Mouse (Mus musculus): ENCODE measurements at regions not wholly inside any gene's neighbourhood (a gene's known extent, or its start where the extent isn't known, plus 50 kb on each side); places are given as distances from the start of the nearest gene placed in this dataset.

GRCm38 (mm10) chr14:76822766-76823325 is 213.7 kb upstream of the Ccdc122 start:
- DNase-seq (ENCODE audit: low spot score in 2 of 2), result no peak

DNA sequence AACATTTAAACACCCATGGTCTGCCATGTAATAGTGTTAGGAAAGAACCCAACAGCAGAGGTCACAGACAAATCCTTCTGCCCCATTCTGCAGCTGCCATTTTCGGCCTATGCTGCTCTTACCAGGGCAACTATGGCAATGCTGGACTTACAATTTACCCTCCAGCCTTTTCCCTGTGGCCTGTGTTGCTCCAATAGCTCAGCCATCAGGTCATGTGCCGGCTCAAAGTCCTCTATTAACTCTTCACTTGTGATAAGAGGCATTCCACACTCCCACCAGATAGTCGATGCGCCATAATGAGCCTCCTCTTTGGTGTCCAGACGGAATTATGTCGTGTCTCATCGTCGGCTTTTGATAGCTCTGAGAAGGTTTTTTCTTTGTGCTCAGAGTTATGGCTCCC is 214.7 kb upstream of the Ccdc122 start:
- no peak for DNase-seq (ENCODE audit: low spot score in 2 of 2)

DNA sequence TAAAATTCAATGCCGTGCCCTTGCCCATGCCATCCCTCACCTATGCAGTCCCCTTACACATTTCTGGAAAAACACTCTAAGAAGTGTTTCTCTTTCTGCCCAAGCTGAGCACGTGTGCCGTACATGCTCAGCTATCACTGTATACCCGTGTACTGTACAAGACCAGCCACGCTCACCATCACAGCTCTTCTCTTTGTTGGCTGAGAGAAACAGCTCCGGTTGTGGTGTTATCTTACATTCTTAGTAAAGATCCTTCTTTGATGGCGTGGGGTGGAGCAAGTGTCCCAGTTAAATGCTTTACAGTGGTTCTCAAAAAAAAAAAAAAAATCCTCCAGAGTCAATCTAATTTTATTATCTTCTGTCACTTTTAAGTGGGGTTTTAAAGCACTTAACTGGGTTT is 215.1 kb upstream of the Ccdc122 start:
- no peak for DNase-seq (ENCODE audit: low spot score in 2 of 2)

- DNase-seq (ENCODE audit: low spot score in 2 of 2), result no peak
Measured at GRCm38 (mm10) chr14:76820989-76821388, 215.6 kb upstream of the Ccdc122 start.

- peak in 1 of 2 experiments; percentile 40 for DNase-seq (ENCODE audit: low spot score in 2 of 2)
Measured at GRCm38 (mm10) chr14:76819690-76820089, 216.9 kb upstream of the Ccdc122 start.

DNA sequence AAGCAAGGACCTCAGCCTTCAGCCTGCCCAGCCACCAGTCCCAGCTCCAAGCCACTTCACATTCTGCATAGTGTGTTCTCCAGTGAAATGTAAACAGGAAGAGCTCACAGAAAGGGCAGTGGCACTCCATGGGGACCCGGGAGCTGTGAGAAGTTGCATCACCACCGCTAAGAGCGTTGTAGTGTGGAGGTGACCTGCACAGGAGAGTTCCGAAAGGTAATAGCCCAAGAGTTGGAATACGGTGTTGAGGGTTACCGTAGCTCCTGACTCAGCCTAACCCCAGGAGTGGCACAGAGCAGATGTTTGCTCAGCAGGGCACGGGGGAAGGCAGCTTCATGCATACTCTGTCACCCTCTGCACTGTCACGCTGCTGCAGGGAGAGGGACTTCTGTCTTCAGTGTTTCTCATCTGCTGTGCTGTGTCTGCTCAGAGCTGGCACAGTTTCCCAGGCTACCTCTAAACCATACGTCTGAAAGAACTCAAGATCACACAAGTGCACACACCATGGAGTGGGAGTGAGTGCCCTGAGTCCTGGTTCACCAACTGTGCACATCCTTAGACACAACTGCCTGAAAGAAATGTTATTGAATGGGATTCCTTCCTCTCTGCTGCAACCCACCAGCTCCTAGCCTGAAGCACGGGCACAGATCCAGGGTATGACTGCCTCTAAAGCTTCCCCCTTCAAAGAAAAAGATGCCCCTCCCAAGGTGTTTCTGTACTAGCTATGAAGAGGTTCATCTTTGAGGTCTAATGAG is 218.1 kb upstream of the Ccdc122 start:
- no peak for DNase-seq (ENCODE audit: low spot score in 2 of 2)

GRCm38 (mm10) chr14:76817189-76817772 is 219.3 kb upstream of the Ccdc122 start:
- no peak for DNase-seq (ENCODE audit: low spot score in 2 of 2)

GRCm38 (mm10) chr14:76816666-76817065 is 219.9 kb upstream of the Ccdc122 start:
- DNase-seq (ENCODE audit: low spot score in 2 of 2), result no peak

DNA sequence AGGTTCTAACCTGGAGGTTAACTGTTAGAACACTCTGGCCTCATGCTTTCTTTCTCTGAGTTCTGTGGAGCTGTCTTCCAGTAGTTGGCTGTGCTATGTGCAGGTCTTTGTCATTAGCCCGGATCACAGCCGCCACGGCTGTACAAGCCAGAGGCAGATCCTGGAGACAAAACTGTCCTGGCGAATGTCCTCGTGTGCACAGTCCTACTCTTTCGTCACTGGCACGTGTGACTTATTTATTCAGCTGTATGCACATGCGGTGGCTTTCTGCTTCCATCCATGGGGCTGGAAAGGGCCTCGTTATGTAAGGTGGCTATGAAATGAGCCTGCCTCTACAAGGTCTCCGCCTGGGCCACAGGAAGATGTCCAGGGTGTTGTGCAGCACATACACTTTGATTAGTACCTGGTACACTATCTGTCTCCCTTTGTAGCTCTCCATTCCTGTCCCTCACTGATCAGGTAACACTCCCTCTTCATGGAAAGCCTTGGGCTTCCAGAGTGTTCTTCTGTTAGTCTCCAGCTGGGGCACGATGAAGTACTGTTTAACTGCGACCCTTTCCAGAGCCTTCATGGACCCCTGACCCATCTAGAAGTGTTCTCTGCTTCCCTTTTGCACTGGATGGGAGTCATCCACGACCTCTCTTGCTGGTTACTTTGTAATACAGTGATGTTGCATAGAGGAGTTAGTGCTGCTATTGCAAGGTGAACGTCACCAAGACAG is 224.3 kb upstream of the Ccdc122 start:
- no peak for DNase-seq (ENCODE audit: low spot score in 2 of 2)

GRCm38 (mm10) chr14:76810697-76811589 is 225.6 kb upstream of the Ccdc122 start:
- no peak for DNase-seq (ENCODE audit: low spot score in 2 of 2)

- no peak for DNase-seq (ENCODE audit: low spot score in 2 of 2)
Measured at GRCm38 (mm10) chr14:76810041-76810440, 226.5 kb upstream of the Ccdc122 start.

DNA sequence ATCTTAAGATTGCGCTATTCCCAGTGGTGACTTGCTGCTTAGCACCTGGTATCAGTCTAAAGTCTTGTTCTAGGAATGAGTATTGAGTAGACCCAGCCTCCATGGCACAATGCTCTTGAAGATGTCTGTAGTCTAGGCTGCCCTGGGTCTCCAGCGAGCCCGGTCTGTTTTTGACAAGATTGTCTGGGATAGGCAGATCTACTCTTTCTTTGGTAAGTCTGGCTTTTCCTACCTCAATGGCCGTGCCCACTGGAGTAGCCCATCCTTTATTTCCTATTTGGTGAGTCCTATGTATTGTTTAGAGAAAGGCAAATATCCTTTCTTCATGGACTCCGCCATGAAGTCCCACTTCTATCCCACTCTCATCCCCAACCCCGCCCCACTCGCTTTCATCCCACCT is 227.2 kb upstream of the Ccdc122 start:
- DNase-seq (ENCODE audit: low spot score in 2 of 2), result no peak

DNA sequence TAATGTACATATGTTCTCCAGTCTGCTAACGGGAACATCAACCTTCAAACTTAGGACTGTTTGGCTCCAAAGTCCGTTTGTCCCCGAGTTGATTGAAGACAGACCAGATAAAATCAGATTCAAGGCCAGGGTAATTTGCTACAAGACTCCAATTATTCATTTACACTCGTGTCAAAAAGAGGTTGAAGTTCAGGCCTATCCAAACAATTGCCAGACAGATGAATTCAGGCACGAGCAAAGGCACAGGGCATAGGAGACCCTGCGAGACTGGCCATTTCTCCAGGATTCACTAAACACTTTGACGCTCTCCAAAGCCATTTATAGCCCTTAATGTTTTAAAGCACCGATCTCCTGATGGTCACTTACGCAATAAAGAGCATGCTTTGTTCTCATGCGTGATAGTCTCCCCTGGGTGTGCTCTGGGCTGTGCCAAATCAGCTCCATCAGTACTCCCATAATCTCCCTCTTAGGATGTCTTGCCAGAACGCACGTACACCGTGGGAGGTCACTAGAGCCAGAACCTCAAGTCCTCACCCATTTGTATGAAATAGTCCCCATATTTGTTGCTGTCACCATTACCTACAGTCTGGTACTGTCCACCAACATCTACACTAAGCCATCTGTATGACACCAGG is 231.3 kb upstream of the Ccdc122 start:
- DNase-seq (ENCODE audit: low spot score in 2 of 2), result no peak

- no peak for DNase-seq (ENCODE audit: low spot score in 2 of 2)
Measured at GRCm38 (mm10) chr14:76804447-76805150, 232.0 kb upstream of the Ccdc122 start.

GRCm38 (mm10) chr14:76800181-76800580 is 236.4 kb upstream of the Ccdc122 start:
- DNase-seq (ENCODE audit: low spot score in 2 of 2), result no peak

GRCm38 (mm10) chr14:76799741-76800140 is 236.8 kb upstream of the Ccdc122 start:
- no peak for DNase-seq (ENCODE audit: low spot score in 2 of 2)

DNA sequence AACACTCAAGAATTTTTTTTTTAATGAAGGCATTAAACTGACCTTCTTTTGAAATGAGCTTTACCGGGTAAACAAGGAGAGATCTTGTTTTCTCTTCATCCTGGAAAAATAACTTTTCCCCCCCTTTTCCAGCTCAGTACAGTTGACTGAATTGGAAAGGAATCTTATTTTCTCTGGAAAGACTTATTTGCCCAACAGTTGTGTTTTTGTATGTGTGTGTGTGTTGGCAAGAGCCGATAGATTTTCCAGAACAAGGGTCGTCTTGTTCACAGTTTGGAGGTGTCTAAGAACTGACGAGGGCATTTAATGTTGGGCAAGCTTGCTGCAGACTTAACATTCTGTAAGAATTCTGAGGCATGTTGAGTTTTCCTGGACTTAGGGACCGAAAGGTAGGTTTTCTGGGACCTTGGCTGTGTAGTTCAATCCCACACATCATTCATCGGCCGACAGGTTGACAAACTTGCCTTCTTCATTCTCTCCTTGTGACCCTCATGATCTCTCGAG is 237.6 kb upstream of the Ccdc122 start:
- no peak for DNase-seq (ENCODE audit: low spot score in 2 of 2)

- no peak for DNase-seq (ENCODE audit: low spot score in 2 of 2)
Measured at GRCm38 (mm10) chr14:76798488-76798887, 238.1 kb upstream of the Ccdc122 start.

- no peak for DNase-seq (ENCODE audit: low spot score in 2 of 2)
Measured at GRCm38 (mm10) chr14:76797518-76797917, 239.1 kb upstream of the Ccdc122 start.

Data from cerebellum, postnatal 4 days (tissue).